Mouse (Mus musculus): ENCODE measurements around the gene Tut1.

DNA sequence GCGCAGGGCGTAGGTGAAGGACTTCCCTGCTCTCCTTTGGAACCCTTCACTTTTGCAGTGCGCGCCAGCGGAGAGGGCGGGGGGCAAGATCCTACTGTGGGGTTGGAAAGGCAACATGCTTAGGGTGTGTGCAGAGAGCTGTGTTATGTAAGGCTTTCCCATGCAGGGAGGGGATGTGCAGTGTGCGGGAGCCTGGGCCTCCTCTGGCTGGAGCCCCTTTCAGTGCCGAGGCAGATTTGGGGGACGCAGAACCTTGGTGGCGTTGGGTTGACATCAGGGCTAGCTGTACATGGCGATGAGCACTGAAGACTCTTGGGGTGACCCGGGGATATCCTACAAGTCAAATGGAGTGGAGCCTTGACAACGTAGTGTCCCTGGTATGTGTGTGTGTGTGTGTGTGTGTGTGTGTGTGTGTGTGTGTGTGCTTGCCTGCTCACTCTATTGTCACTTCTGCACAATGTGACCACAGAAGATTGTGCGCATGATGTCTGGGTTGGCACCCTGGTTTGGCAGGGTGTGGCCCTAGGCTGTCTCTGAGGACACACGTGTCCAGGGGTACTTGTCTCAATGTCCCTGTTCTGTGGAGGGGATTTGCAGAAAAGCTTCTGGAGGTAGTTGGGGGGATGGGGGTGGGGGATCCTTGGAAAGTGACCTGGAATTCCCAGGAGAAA is 36.9 kb downstream of the Tut1 start:
- no peak for TF ChIP-seq CTCF (IDR thresholded peaks at IDR 0.05; ENCODE audit: low read depth, low read length)
- no peak for TF ChIP-seq POLR2A (IDR thresholded peaks at IDR 0.05; ENCODE audit: insufficient read depth, low read length)
- TF ChIP-seq EP300 (IDR thresholded peaks at IDR 0.05; ENCODE audit: insufficient read depth, low read depth, low read length): no peak
